Mouse (Mus musculus) brain, embryonic 14.5 days (tissue): ENCODE data around the gene Cdk19.

Source experiments
- CTCF ChIP-seq: fragments of 200-500 bp; IDR thresholded peaks from 2 replicates; pipeline ENCODE4 v1.5.1; 2012; ENCODE audit warnings: inconsistent platforms, mild to moderate bottlenecking, moderate library complexity, borderline replicate concordance; ENCODE audit not compliant: insufficient read depth, insufficient read length; ENCODE audit errors: extremely low read depth
- POLR2A ChIP-seq: fragments of 200-500 bp; IDR thresholded peaks from 2 replicates; pipeline ENCODE4 v1.6.1; 2012; ENCODE audit warnings: mild to moderate bottlenecking, inconsistent platforms, borderline replicate concordance; ENCODE audit not compliant: poor library complexity, insufficient read depth, insufficient read length, severe bottlenecking; ENCODE audit errors: extremely low read depth

DNA sequence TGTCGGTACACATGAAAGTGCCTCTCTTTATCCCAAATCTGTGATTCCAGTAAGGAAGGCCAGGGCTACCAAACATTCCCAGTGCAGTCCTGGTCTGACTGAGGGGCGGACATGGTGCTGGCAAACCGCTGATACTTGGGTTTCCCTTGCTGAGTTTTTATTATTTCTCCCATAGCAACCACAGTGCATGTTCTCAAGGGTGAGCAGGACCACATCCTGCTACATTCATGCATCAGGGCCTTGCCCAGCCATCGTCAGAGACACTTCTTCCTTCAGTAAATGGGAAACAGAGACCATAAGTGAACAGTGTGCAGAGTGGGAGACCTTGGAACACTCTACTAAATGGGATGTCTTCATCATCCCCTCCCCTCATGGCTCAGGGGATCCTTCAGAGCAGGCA is 60.9 kb downstream of the Cdk19 start:
- TF ChIP-seq CTCF (no peak), POLR2A (no peak)
